Mouse (Mus musculus) frontal cortex, postnatal 36 days (tissue): ENCODE data around the gene Mgat5b.

ENCODE experiments used
- DNase-seq, 2 experiments: peaks; one replicate each; pipeline ENCODE4 v3.0.0; 2022; ENCODE audit warnings: low spot score in 2 of 2

Gene Mgat5b

GRCm38 (mm10) chr11:117030471-117031101 lies 111.9 kb downstream of the Mgat5b start:
- DNase-seq, result peak; percentile 58 to 78

- peak in 1 of 2 experiments; percentile 50 for DNase-seq
Measured at GRCm38 (mm10) chr11:117031249-117031648, 112.6 kb downstream of the Mgat5b start.

GRCm38 (mm10) chr11:117035661-117036336 lies 117.1 kb downstream of the Mgat5b start:
- DNase-seq, result no peak
